Mouse (Mus musculus) heart, adult 2 months (tissue): ENCODE results near the gene Nrg4. TPM values are rescaled to one million over a fixed set of nuclear protein-coding genes. Genes with fewer than 3 reads are reported as not detected.
A peak's percentile ranks its signal among the peaks of the same experiment; 100 is the strongest.

ENCODE experiments used
- DNase-seq, 2 experiments: peaks; one replicate each; pipeline ENCODE4 v3.0.0; 2021
- H3K27ac ChIP-seq: fragments of 200-600 bp; 2 replicates; pipeline ENCODE4 v1.8.1; 2022
- H3K27me3 ChIP-seq: fragments of 200-500 bp; 2 replicates; pipeline ENCODE4 v1.6.1; 2012; ENCODE audit warnings: mild to moderate bottlenecking, low read length, inconsistent platforms, mixed read lengths; ENCODE audit not compliant: control insufficient read depth, insufficient read depth
- H3K36me3 ChIP-seq: fragments of 200-500 bp; 2 replicates; pipeline ENCODE4 v1.6.1; 2012; ENCODE audit warnings: low read length, inconsistent platforms; ENCODE audit not compliant: control insufficient read depth, insufficient read depth
- H3K4me1 ChIP-seq: fragments of 200-500 bp; 2 replicates; pipeline ENCODE4 v1.6.1; 2011; ENCODE audit warnings: low read length; ENCODE audit not compliant: control insufficient read depth, insufficient read depth
- H3K4me3 ChIP-seq: fragments of 200-600 bp; 2 replicates; pipeline ENCODE4 v1.8.1; 2022
- H3K79me2 ChIP-seq: fragments of 200-500 bp; replicated peaks from 2 replicates; pipeline ENCODE4 v1.6.1; 2012; ENCODE audit warnings: mild to moderate bottlenecking, inconsistent platforms, low read length, moderate library complexity, mixed read lengths; ENCODE audit not compliant: control insufficient read depth, insufficient read depth
- H3K9ac ChIP-seq: fragments of 200-500 bp; 2 replicates; pipeline ENCODE4 v1.6.1; 2012; ENCODE audit warnings: low read depth, mild to moderate bottlenecking, control low read depth, inconsistent platforms, low read length, mixed read lengths
- CTCF ChIP-seq: fragments of 200-600 bp; IDR thresholded peaks from 2 replicates; pipeline ENCODE4 v1.8.1; 2022; ENCODE audit warnings: antibody characterized with exemption, mild to moderate bottlenecking, moderate library complexity
- EP300 ChIP-seq: fragments of 200-500 bp; IDR thresholded peaks from 2 replicates; pipeline ENCODE4 v1.6.1; 2011; ENCODE audit warnings: low read depth, low read length, control low read depth; ENCODE audit not compliant: insufficient read depth
- POLR2A ChIP-seq: fragments of 200-500 bp; IDR thresholded peaks from 2 replicates; pipeline ENCODE4 v1.6.1; 2011; ENCODE audit warnings: mild to moderate bottlenecking, low read depth, low read length, control low read depth; ENCODE audit not compliant: insufficient read depth
- WGBS: fragments of 180-500 bp; shearing (Covaris S2); methylation state at CpG from one replicate; pipeline ENCODE4 v1.1.7; 2018; 5-methylcytosine and 5-hydroxymethylcytosine counted together
- intact Hi-C: fragments of 180-260 bp; cut with DNase I; formaldehyde crosslinking; loops from one replicate; pipeline ENCODE4 v1.15.1; 2025
- polyA plus RNA-seq: library from polyadenylated mRNA; depleted of rRNA; stranded (reverse); fragments of >200 nt; gene quantifications from 2 replicates; pipeline ENCODE4 v1.2.3, GENCODE M21; 2012
- total RNA-seq, 2 experiments: library from RNA; stranded (reverse); gene quantifications; 2 replicates each; pipeline ENCODE4 v1.2.3; 2021

The Nrg4 gene
- total and polyA plus RNA-seq, 3 experiments = 1.5 to 7.6 (median 2.3) TPM

- Histone ChIP-seq H3K4me3 (no peak overlapping the region), H3K79me2 (no peaks in the 10 kb centered on the region), H3K36me3 (no peaks in the 10 kb centered on the region), H3K27me3 (no peaks in the 10 kb centered on the region), H3K4me1 (no peaks in the 10 kb centered on the region), H3K9ac (no peak overlapping the region), H3K27ac (no peak overlapping the region)
- WGBS = 75% methylated on average over 4 of the region's 4 CpGs
- intact Hi-C loops = no loop called here
- DNase-seq = no peak
- no peak for TF ChIP-seq CTCF
- TF ChIP-seq EP300 = no peak
- no peak for TF ChIP-seq POLR2A
Observed at GRCm38 (mm10) chr9:55273906-55274305, 52.7 kb downstream of the Nrg4 start.

DNA sequence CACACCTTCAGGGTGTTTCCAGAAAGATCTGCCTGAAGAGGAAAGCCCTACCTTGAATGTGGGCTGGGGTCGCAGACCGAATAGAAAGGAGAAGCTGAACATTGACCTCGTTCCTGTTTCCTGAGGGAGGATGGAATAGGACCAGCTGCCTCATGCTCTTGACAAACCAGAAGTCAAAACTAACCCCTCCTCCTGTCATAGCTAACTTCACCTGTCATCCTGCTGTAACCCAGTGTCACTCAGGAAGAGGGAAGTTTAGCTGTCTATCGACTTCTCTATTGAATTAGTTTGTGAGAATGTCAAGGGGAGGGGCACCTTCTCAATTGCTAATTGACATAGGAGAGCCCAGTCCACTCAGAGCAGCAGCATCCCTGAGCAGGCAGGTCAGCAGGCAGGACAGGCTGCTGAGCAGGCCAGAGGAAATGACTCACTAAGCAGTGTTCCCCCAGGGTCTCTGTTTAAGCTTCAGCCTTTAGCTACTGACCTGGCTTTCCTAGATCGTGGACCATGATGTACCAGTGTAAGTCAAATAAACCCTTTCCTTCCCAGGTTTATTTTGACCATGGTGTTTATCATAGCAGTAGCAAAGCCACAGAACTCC, 54.6 kb downstream of the Nrg4 start:
- Histone ChIP-seq H3K36me3 (no peaks in the 10 kb centered on the region), H3K79me2 (no peaks in the 10 kb centered on the region), H3K4me3 (no peak overlapping the region), H3K27ac (no peak overlapping the region), H3K9ac (no peak overlapping the region), H3K27me3 (no peaks in the 10 kb centered on the region), H3K4me1 (no peaks in the 10 kb centered on the region)
- no peak for DNase-seq
- TF ChIP-seq POLR2A = no peak
- TF ChIP-seq CTCF = no peak
- no peak for TF ChIP-seq EP300
- 45% methylated on average over 5 of the region's 5 CpGs for WGBS
- intact Hi-C loops = no loop called here

DNA sequence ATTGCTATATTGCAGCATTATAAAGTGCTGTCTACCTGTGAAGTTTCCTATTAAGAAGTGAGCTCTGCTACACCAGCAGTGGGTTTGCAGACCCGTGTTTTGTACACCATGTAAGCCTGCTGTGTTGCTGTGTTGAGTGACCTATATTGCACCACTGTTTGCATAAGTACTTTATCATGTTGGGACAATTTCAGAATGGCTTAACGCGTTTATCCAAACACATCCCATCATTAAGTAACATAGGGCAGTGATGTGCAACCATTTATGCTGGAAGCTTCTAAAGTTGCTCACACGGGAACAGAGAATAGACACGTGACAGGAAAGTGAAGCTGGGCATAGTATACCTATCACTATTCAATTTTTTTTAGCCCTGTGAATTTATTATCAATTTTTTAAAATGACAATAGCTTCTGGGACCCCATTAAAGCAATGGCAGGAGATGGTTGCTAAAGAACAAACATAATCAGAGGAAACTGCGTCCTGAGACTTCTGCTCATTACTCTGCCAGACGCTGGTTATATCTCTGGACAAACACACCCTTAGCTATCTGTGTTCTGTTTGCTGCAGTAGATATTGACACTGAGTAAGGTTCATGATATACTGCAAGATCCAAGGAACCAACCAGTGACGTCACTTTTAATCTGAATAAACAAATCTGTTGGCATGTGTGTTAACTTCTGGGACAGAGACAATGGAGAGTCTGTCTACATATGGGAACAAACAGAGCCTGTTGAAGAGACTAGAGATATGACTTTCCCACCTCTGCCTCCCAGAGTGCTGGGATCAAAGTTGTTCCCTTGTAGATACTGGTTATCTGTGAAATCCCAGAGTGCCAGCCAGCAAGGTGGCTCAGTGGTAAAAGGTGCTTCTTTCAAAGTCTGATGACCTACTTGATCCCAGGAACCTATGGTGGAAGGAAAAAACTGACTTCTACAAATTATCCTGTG, 62.0 kb downstream of the Nrg4 start:
- intact Hi-C loops = no loop called here
- Histone ChIP-seq H3K4me3 (no peak overlapping the region), H3K36me3 (no peaks in the 10 kb centered on the region), H3K27ac (no peak overlapping the region), H3K79me2 (no peaks in the 10 kb centered on the region), H3K4me1 (no peaks in the 10 kb centered on the region), H3K9ac (no peak overlapping the region), H3K27me3 (no peaks in the 10 kb centered on the region)
- DNase-seq = no peak
- TF ChIP-seq EP300 = no peak
- WGBS = 44% methylated on average over 8 of the region's 8 CpGs

- H3K27me3 ChIP-seq = no peaks in the 10 kb centered on the region
- WGBS = 60% methylated on average over 6 of the region's 6 CpGs
- no peaks in the 10 kb centered on the region for H3K79me2 ChIP-seq
- H3K9ac ChIP-seq = no peak overlapping the region
- no peaks in the 10 kb centered on the region; the same call in 1 of the 2 replicates for H3K36me3 ChIP-seq
- intact Hi-C loops = no loop called here
- no peak for DNase-seq
- H3K4me3 ChIP-seq = no peak overlapping the region
- peaks cover 6% of the 10 kb centered on the region for H3K4me1 ChIP-seq
- TF ChIP-seq EP300 (no peak), POLR2A (no peak), CTCF (no peak)
- H3K27ac ChIP-seq = no peak overlapping the region
Observed at GRCm38 (mm10) chr9:55259741-55260140, 66.9 kb downstream of the Nrg4 start.

- intact Hi-C loops = no loop called here
- no peak for TF ChIP-seq POLR2A
- no peak for TF ChIP-seq CTCF
- no peak for TF ChIP-seq EP300
- Histone ChIP-seq H3K9ac (no peak overlapping the region), H3K27me3 (no peaks in the 10 kb centered on the region), H3K27ac (no peak overlapping the region), H3K4me1 (peaks cover 6% of the 10 kb centered on the region), H3K79me2 (no peaks in the 10 kb centered on the region), H3K36me3 (no peaks in the 10 kb centered on the region; the same call in 1 of the 2 replicates), H3K4me3 (no peak overlapping the region)
- WGBS = 91% methylated on average over 2 of the region's 2 CpGs
- no peak for DNase-seq
Observed at GRCm38 (mm10) chr9:55257105-55257504, 69.5 kb downstream of the Nrg4 start.

DNA sequence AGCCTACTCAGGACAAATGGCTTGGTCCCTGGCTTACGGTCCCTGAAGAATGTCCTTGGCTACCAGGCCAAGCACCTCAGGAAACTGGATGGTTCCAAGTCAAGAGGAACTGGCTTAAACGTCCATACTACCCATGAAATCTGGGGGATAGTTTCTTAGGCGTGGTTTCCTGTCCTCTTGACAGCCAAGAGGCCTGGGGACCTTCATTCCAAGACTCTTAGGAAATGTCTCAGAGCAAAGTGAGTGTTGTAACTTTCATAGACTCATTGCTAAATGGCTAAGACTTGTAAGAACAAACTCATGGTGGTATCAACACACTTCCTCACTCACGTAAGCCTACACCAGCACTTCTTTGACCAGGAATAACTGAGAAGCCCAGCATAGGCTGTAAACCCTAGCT, 71.0 kb downstream of the Nrg4 start:
- 31% methylated on average over 4 of the region's 4 CpGs for WGBS
- intact Hi-C loops = no loop called here
- Histone ChIP-seq H3K27me3 (no peaks in the 10 kb centered on the region), H3K36me3 (no peaks in the 10 kb centered on the region; the same call in 1 of the 2 replicates), H3K4me1 (peaks cover 6% of the 10 kb centered on the region), H3K27ac (peak overlapping the region; percentile 47), H3K9ac (no peak overlapping the region), H3K4me3 (no peak overlapping the region), H3K79me2 (no peaks in the 10 kb centered on the region)
- DNase-seq = peak in 1 of 2 experiments; percentile 39
- no peak for TF ChIP-seq POLR2A
- 0 out of 2 replicates have a peak, but pooled peaks have one; percentile 19 for TF ChIP-seq EP300
